Mouse (Mus musculus) heart, adult 2 months (tissue): ENCODE data around the gene Ucp2.

Experiments
- CTCF ChIP-seq: fragments of 200-600 bp; IDR thresholded peaks from 2 replicates; pipeline ENCODE4 v1.8.1; 2022; ENCODE audit warnings: antibody characterized with exemption, mild to moderate bottlenecking, moderate library complexity
- EP300 ChIP-seq: fragments of 200-500 bp; IDR thresholded peaks from 2 replicates; pipeline ENCODE4 v1.6.1; 2011; ENCODE audit warnings: low read depth, low read length, control low read depth; ENCODE audit not compliant: insufficient read depth

DNA sequence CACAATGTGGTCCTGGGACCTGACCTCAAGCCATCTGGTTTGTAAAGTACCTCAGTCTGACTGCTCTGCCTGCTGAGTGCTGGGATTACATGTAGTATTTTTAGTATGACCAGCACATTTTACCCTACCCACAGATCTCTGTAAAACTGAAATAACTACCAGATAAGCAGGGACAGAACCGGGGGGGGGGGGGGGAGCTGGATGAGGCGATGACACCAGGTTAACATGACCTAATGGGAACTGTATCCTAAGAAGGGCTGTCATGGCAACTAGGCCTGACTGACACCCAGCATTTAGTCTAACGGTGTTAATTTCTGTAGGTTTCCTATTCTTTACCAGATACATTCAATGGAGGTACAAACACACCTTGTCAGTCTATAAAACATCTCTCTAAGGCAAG is 56.7 kb downstream of the Ucp2 start:
- TF ChIP-seq CTCF: no peak
- TF ChIP-seq EP300: no peak
